Mouse (Mus musculus): ENCODE results near the gene Pdxk.
A peak's percentile ranks its signal among the peaks of the same experiment; 100 is the strongest.
"Not testable (repeated sequence)": the region's sequence is repeated elsewhere in the genome, so short reads cannot be mapped to it uniquely, and the experiment has no call there.

Pdxk gene

DNA sequence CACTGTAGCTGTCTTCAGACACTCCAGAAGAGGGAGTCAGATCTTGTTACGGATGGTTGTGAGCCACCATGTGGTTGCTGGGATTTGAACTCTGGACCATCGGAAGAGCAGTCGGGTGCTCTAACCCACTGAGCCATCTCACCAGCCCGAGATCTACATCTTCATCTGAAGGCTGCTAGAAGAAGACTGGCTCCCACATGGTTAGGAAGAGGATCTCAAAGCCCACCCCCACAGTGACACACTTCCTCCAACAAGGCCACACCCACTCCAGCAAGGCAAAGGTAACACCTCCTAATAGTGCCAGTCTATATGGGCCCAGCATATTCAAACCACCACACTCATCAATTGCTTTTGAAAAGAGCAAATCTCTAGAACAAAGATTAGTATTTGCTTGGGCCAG lies 49.8 kb downstream of the Pdxk start:
- DNase-seq = not testable (repeated sequence)

GRCm38 (mm10) chr10:78413152-78413520 lies 51.6 kb downstream of the Pdxk start:
- no peak for DNase-seq

DNA sequence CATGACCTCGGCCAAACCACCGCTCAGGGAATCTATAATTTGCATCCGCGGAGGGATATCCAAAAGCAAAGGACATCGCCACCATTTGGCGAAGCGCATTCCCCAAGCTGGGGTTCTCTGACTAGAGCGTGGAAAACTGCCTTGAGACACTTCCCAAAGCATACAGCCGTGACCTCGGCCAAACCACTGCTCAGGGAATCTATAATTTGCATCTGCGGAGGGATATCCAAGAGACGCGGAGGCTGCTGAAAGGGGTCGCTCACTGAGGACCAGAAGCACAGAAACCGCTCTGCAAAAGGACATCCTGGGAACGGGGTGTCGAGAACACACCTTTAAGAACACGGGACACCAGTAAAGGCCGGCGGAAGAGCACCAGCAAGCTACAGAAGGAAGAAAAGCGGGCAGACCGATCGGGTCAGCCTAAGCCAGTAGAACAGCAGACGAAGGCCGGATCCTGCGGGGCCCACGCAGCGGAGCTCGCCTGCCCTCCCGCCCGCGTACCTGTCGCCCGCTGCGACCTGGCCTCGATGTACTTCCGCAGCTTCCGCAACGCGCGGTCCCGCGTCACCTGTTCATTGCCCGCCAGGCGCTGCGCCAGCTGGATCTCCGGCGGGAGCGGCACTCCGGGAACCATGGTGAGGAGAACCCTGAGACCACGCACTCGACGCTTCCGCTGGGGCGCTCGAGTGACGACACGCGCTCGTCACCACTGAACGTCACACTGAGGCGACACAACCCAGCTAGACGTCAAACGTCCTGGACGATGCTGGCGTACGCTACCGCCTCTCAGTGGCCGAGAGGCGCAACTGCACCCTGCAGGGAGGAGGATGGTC lies 52.2 kb downstream of the Pdxk start, which contains the start of gene Rrp1:
Rrp1 (minus strand) TSS at position 725 of the 833 bp plus-strand sequence.
- DNase-seq = peak; percentile 97

DNA sequence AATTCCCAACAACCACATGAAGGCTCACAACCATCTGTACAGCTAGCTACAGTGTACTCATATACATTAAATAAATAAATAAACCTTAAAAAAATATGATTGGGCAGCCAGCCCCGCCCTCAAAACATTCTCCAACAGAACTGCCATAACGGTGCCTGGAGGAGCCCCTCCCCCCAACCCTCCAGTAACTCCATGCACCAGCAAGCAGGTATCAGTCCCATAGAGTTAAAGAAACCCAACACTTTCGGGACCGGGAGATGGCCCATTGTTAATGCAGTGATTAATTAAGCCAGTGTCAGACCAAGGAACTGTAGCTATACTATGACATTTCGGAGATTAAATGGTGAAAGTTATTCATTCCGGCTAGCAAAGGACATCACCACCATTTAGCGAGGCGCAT lies 52.9 kb downstream of the Pdxk start:
- no peak for DNase-seq

GRCm38 (mm10) chr10:78409035-78409788 lies 55.6 kb downstream of the Pdxk start:
- no peak for DNase-seq

DNA sequence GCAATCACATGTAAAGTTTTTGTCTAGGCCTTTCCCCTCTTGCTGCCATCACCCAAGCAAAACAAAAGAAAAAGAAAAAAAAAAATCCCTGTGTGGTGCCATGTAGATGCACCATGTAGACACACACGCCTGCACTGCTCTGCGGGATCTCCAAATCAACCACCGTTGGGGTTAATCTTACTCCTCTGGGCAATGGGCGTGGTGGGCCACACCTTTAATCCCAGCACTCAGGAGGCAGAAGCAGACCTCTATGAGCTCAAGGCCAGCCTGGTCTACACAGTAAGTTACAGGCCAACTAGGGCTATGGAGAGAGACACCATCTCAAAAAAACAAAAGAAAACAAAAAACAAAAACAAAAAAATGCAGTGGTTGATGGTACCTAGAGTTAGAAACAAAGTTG lies 57.6 kb downstream of the Pdxk start:
- DNase-seq = no peak

- no peak for DNase-seq
These were observed 58.6 kb downstream of the Pdxk start for GRCm38 (mm10) chr10:78406152-78406551.

DNA sequence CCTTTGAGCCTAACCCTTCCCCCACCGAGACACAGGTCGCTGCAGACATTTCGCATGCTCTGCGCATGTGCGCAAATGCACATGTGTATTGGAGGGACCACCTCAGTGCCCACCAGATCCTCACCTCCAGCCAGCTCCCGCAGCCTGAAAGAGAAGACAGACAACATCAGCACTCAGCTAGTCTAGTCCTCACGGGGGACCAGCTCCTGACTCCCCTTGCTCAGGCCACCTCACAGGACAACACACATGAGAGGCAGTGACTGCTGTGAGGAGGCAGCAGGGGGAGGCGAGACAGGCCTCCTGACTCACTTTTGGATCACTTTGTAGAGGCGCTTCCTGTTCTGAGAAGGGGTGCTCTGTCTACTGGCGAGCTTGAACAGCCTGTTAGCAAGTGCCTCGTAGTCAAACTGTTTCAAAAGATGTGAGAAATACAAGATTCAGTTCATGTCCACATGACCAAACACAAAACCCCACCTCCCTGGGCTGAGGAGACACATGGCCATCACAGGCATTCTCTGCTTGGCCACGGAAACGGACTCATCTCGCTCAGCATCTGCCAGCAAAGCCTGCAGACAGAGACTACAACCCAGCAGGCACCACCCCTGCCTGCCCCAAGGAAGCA lies 62.4 kb downstream of the Pdxk start:
- DNase-seq = no peak

- no peak for DNase-seq
These were observed 63.6 kb downstream of the Pdxk start for GRCm38 (mm10) chr10:78401127-78401526.

- DNase-seq = no peak
These were observed 65.6 kb downstream of the Pdxk start for GRCm38 (mm10) chr10:78399090-78399657.

GRCm38 (mm10) chr10:78396625-78396885 lies 68.2 kb downstream of the Pdxk start:
- DNase-seq = no peak

GRCm38 (mm10) chr10:78395819-78396624 lies 68.8 kb downstream of the Pdxk start:
- DNase-seq = peak; percentile 93

GRCm38 (mm10) chr10:78395377-78395776 lies 69.4 kb downstream of the Pdxk start:
- DNase-seq = no peak

GRCm38 (mm10) chr10:78392072-78392471 lies 72.7 kb downstream of the Pdxk start:
- DNase-seq = peak; percentile 78

GRCm38 (mm10) chr10:78390982-78391470 lies 73.7 kb downstream of the Pdxk start:
- DNase-seq = no peak

DNA sequence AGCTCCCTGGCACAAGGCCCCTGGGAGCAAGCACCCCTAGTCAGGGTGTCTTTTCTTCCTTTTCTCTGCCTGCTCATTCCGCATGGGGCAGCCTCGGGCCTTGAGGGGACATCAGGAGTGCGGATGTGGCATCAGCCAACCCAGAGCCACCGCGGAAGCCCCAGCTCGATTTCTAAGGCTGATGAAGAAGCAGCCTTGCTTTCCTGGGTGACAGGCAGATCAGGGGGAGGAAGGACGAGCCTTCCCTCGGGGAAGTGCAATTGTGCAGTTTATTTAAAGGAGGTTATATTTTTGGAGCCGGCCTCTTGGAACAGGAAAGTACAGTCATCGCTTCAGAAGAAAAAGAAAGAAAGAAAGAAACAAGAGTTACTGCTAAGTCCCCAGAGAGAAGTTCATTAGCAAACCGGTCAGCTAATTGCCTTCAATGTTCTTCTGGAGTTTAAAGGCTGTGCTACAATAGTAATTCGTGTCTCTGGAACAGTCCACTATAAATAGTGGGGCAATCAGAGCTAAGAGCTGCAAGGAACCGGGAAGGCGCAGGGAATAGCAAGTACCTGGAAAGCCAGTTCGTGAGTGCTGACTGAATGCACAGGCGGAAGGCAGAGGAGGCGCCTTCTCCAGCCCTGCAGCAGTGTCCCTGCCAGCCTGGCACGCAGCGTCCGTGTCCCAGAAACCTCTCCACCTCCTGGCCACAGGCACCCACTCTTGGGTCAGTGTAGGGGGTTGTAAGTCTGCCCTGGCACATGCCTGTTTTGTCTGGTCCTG lies 76.4 kb downstream of the Pdxk start:
- DNase-seq = peak; percentile 66
